Mouse (Mus musculus): ENCODE data around the gene 1700125H20Rik.

- TF ChIP-seq CTCF (IDR thresholded peaks at IDR 0.05; ENCODE audit: low read depth, low read length) (peak; percentile 55), POLR2A (IDR thresholded peaks at IDR 0.05; ENCODE audit: borderline replicate concordance, low read depth, low read length) (no peak)
Observed at GRCm38 (mm10) chr11:85182617-85183283, 12.5 kb downstream of the 1700125H20Rik start.

All from bone marrow macrophage, adult 2 months (primary cell).